Mouse (Mus musculus): Measurements from ENCODE around the gene Ecsit. TPM values are rescaled to one million over a fixed set of nuclear protein-coding genes. Genes with fewer than 3 reads are reported as not detected.
A peak's percentile ranks its signal among the peaks of the same experiment; 100 is the strongest.

Gene Ecsit
- polyA plus RNA-seq, 1 experiment = 58.1 TPM

GRCm38 (mm10) chr9:22095854-22096307 lies 10.6 kb upstream of the Ecsit start:
- 1% methylated on average over 24 of the region's 24 CpGs for WGBS
- TF ChIP-seq CTCF (IDR thresholded peaks at IDR 0.05; ENCODE audit: borderline replicate concordance, control insufficient read depth, extremely low read depth, insufficient read depth, low read length, poor library complexity) = peak; percentile 87; the same call in 1 of the 2 replicates
- TF ChIP-seq POLR2A (IDR thresholded peaks at IDR 0.05; ENCODE audit: control insufficient read depth, extremely low read depth, insufficient read depth, low read length, poor library complexity) = no peak
- peak; percentile 81 for DNase-seq
- H3K27me3 ChIP-seq (ENCODE audit: control insufficient read depth, insufficient read depth, low read length) = no peaks in the 10 kb centered on the region; the same call in 1 of the 2 replicates
- H3K27ac ChIP-seq (ENCODE audit: control insufficient read depth, insufficient read depth, low read length) = no peak overlapping the region
- H3K4me3 ChIP-seq (ENCODE audit: control insufficient read depth, insufficient read depth, low read length) = no peak overlapping the region
- H3K36me3 ChIP-seq (ENCODE audit: control insufficient read depth, insufficient read depth, low read length) = no peaks in the 10 kb centered on the region
- H3K4me1 ChIP-seq (replicated peaks; ENCODE audit: control insufficient read depth, insufficient read depth, low read length) = peaks cover 3% of the 10 kb centered on the region; the same call in 1 of the 2 replicates

GRCm38 (mm10) chr9:22092746-22093145 lies 7.5 kb upstream of the Ecsit start:
- Histone ChIP-seq H3K4me3 (ENCODE audit: control insufficient read depth, insufficient read depth, low read length) (no peak overlapping the region), H3K4me1 (replicated peaks; ENCODE audit: control insufficient read depth, insufficient read depth, low read length) (peaks cover 3% of the 10 kb centered on the region; the same call in 1 of the 2 replicates), H3K36me3 (ENCODE audit: control insufficient read depth, insufficient read depth, low read length) (no peaks in the 10 kb centered on the region), H3K27ac (ENCODE audit: control insufficient read depth, insufficient read depth, low read length) (no peak overlapping the region), H3K27me3 (ENCODE audit: control insufficient read depth, insufficient read depth, low read length) (no peaks in the 10 kb centered on the region)
- TF ChIP-seq POLR2A (IDR thresholded peaks at IDR 0.05; ENCODE audit: control insufficient read depth, extremely low read depth, insufficient read depth, low read length, poor library complexity) (no peak), CTCF (IDR thresholded peaks at IDR 0.05; ENCODE audit: borderline replicate concordance, control insufficient read depth, extremely low read depth, insufficient read depth, low read length, poor library complexity) (no peak)
- 89% methylated on average over 6 of the region's 6 CpGs for WGBS
- DNase-seq = no peak

- no peak overlapping the region for H3K27ac ChIP-seq (ENCODE audit: control insufficient read depth, insufficient read depth, low read length)
- TF ChIP-seq CTCF (IDR thresholded peaks at IDR 0.05; ENCODE audit: borderline replicate concordance, control insufficient read depth, extremely low read depth, insufficient read depth, low read length, poor library complexity) (no peak), POLR2A (IDR thresholded peaks at IDR 0.05; ENCODE audit: control insufficient read depth, extremely low read depth, insufficient read depth, low read length, poor library complexity) (no peak)
- no peaks in the 10 kb centered on the region for H3K27me3 ChIP-seq (ENCODE audit: control insufficient read depth, insufficient read depth, low read length)
- DNase-seq = no peak
- H3K4me3 ChIP-seq (ENCODE audit: control insufficient read depth, insufficient read depth, low read length) = no peak overlapping the region
- WGBS = 91% methylated on average over 7 of the region's 7 CpGs
- peaks cover 5% of the 10 kb centered on the region for H3K4me1 ChIP-seq (replicated peaks; ENCODE audit: control insufficient read depth, insufficient read depth, low read length)
- H3K36me3 ChIP-seq (ENCODE audit: control insufficient read depth, insufficient read depth, low read length) = no peaks in the 10 kb centered on the region
Measured at GRCm38 (mm10) chr9:22089986-22090385, 4.7 kb upstream of the Ecsit start.

- TF ChIP-seq CTCF (IDR thresholded peaks at IDR 0.05; ENCODE audit: borderline replicate concordance, control insufficient read depth, extremely low read depth, insufficient read depth, low read length, poor library complexity) (no peak), POLR2A (IDR thresholded peaks at IDR 0.05; ENCODE audit: control insufficient read depth, extremely low read depth, insufficient read depth, low read length, poor library complexity) (no peak)
- WGBS = 98% methylated on average over 7 of the region's 7 CpGs
- H3K4me1 ChIP-seq (replicated peaks; ENCODE audit: control insufficient read depth, insufficient read depth, low read length) = peaks cover 5% of the 10 kb centered on the region
- H3K27me3 ChIP-seq (ENCODE audit: control insufficient read depth, insufficient read depth, low read length) = no peaks in the 10 kb centered on the region
- H3K27ac ChIP-seq (ENCODE audit: control insufficient read depth, insufficient read depth, low read length) = no peak overlapping the region
- no peaks in the 10 kb centered on the region for H3K36me3 ChIP-seq (ENCODE audit: control insufficient read depth, insufficient read depth, low read length)
- H3K4me3 ChIP-seq (ENCODE audit: control insufficient read depth, insufficient read depth, low read length) = no peak overlapping the region
- DNase-seq = no peak
Measured at GRCm38 (mm10) chr9:22089281-22089680, 4.0 kb upstream of the Ecsit start.

- no peak overlapping the region for H3K27ac ChIP-seq (ENCODE audit: control insufficient read depth, insufficient read depth, low read length)
- H3K4me1 ChIP-seq (replicated peaks; ENCODE audit: control insufficient read depth, insufficient read depth, low read length) = peaks cover 5% of the 10 kb centered on the region
- H3K36me3 ChIP-seq (ENCODE audit: control insufficient read depth, insufficient read depth, low read length) = no peaks in the 10 kb centered on the region
- no peaks in the 10 kb centered on the region for H3K27me3 ChIP-seq (ENCODE audit: control insufficient read depth, insufficient read depth, low read length)
- no peak overlapping the region for H3K4me3 ChIP-seq (ENCODE audit: control insufficient read depth, insufficient read depth, low read length)
- no peak for DNase-seq
- TF ChIP-seq POLR2A (IDR thresholded peaks at IDR 0.05; ENCODE audit: control insufficient read depth, extremely low read depth, insufficient read depth, low read length, poor library complexity) (no peak), CTCF (IDR thresholded peaks at IDR 0.05; ENCODE audit: borderline replicate concordance, control insufficient read depth, extremely low read depth, insufficient read depth, low read length, poor library complexity) (no peak)
- 89% methylated on average over 2 of the region's 2 CpGs for WGBS
Measured at GRCm38 (mm10) chr9:22087034-22087618, 1.9 kb upstream of the Ecsit start.

GRCm38 (mm10) chr9:22086012-22086411 lies 774 bp upstream of the Ecsit start:
- Histone ChIP-seq H3K36me3 (ENCODE audit: control insufficient read depth, insufficient read depth, low read length) (no peaks in the 10 kb centered on the region), H3K4me3 (ENCODE audit: control insufficient read depth, insufficient read depth, low read length) (no peak overlapping the region), H3K4me1 (replicated peaks; ENCODE audit: control insufficient read depth, insufficient read depth, low read length) (peaks cover 5% of the 10 kb centered on the region), H3K27ac (ENCODE audit: control insufficient read depth, insufficient read depth, low read length) (no peak overlapping the region), H3K27me3 (ENCODE audit: control insufficient read depth, insufficient read depth, low read length) (no peaks in the 10 kb centered on the region)
- no peak for TF ChIP-seq POLR2A (IDR thresholded peaks at IDR 0.05; ENCODE audit: control insufficient read depth, extremely low read depth, insufficient read depth, low read length, poor library complexity)
- no peak for TF ChIP-seq CTCF (IDR thresholded peaks at IDR 0.05; ENCODE audit: borderline replicate concordance, control insufficient read depth, extremely low read depth, insufficient read depth, low read length, poor library complexity)
- DNase-seq = no peak
- 93% methylated on average over 6 of the region's 6 CpGs for WGBS
